Mouse (Mus musculus) c-Kit-positive CD71-positive TER-119-negative erythroid progenitor cells, embryonic 14.5 days (primary cell): ENCODE data around the gene Vps13a.
"Not testable (repeated sequence)": the region's sequence is repeated elsewhere in the genome, so short reads cannot be mapped to it uniquely, and the experiment has no call there.

Experiments
- DNase-seq: peaks from one replicate; pipeline ENCODE4 v3.0.0-alpha.2; 2013; ENCODE audit warnings: low read depth

The Vps13a gene

DNA sequence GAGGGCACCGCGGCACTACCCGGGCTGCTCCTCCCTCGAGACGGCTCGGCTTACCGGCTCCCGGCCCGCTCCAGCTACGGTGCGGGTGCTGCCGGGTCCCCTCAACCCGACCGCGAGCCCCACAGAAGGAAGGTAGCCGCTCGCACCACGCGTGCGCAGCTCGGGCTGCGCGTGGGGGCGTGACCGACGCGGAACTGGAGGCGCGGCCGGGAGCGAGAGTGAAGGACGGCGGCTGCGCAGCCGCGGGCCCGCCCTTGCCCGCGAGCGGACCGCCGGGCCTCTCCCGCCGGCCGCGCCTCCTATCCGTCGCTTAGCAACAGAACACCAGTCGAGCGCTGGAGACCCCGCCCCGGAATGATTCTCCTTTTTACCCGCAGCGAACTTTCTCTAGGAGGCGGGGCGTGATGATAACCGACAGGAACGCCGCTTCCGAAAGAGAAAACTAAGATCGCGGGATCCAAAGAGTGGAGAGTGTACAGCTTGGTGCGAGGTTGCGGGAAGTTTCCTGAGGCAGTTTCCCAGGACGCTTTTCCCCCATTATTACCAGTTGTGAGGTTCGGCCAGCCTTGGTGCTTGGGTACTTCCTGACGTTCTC, at the start of gene Vps13a:
Vps13a (minus strand) TSS at position 144 of the 595 bp plus-strand sequence.
- peak; percentile 96 for DNase-seq

DNA sequence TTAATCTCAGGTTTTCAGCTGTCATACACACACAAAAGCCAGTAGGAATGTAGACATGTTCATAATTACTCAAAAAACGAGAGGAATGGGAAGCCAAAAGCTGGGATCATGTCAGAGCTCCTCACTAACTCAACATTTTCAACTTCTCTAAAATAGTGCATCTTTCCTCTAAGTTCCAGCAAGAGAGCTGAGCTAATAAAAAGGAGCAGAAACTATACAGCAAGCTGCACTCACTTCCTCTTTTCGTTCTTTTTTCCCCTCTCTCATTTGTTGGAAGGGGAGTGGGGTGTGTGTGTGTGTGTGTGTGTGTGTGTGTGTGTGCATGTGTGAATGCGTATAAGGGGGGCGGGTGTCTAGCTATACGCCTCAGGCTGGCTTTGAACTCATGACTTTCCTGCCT, 46.9 kb upstream of the Vps13a start:
- DNase-seq: no peak

DNA sequence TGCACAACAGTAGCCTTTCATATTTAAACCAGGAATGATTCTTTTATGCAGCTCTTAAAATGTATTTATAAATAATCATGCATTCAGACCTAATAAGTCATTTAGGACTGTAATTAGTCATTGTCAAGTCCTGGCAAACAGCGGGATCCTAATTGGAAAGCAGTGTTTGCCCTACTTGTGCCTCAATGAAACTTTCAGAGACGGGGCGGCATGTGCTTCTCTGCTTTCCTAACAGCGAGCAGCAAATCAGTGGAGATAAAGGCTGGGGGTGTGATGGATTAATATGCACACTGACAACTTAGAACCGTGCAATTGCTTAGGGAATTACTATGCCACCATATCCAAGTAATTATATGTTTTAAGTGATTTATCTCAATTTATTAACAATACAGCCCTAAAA, 44.5 kb upstream of the Vps13a start:
- DNase-seq: no peak

DNA sequence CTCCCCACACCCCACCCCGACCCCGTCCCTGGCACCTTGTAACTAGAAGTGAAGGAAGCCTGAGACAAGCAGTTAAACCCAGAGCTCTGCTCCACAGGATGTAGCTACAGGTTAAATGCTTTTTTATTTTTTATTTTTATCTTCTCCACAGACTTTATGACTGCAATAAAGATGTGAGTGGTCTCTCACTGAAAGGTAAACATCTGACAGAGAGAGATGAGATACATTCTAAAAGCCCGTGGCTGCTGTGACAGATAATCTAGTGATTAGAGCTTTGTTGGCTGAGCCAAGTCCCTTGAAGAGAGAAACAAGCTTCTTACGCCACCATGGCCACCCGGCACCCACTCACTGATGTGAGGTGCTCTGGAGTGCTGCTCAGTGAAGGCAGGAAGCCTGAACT, 34.1 kb upstream of the Vps13a start:
- DNase-seq: no peak

DNA sequence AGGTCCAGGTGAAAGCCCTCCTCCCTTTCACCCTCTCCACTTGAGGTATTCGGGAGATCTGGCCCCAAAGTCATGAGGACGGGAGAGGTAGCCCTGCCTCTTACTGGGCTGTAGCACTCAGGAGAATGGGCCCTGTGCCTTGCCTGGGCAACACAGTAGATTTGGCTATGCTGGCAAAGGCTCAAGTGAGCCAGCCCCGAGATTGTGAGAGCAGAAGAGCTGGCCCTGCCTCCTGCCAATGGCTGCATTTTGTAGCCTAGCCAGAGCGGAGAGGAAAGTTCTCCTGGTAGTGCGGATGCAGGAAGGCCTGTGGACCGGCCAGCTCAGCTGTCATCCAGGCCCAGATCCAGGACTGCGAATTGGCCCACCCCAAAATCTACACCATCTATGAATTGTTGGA, 32.6 kb upstream of the Vps13a start:
- no peak for DNase-seq

DNA sequence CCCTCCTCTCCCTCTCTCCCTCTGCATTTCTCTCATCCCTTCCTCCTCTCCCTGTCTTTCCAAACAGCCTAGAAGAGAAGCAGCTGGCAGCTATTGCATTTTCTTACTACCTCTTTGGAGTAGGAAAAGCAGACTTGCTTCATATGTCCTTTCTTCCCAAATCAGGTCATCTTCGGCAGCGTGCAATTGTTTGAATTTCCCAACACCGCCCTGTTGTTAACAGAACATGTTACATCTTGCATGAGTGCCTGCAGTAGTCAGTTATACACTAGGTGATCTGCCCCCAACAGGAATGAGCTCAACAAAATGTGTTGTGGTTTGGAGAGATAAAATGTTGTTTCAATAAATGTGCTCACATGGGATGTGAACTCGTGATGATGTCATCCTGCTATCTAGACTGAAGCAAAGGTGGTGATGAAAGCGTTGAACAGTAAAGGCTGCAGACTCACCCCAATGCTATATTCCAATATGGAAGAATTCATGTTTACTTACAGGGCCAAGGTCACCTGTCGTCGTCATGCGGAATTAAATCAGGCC, 31.4 kb upstream of the Vps13a start:
- DNase-seq: peak; percentile 15

GRCm38 (mm10) chr19:16805102-16805501, 24.4 kb upstream of the Vps13a start:
- no peak for DNase-seq

- no peak for DNase-seq
Observed at GRCm38 (mm10) chr19:16804578-16804977, 23.8 kb upstream of the Vps13a start.

GRCm38 (mm10) chr19:16802707-16803106, 22.0 kb upstream of the Vps13a start:
- peak; percentile 56 for DNase-seq

GRCm38 (mm10) chr19:16802123-16802522, 21.4 kb upstream of the Vps13a start:
- no peak for DNase-seq

- no peak for DNase-seq
Observed at GRCm38 (mm10) chr19:16797923-16798322, 17.2 kb upstream of the Vps13a start.

GRCm38 (mm10) chr19:16794486-16794885, 13.8 kb upstream of the Vps13a start:
- DNase-seq: not testable (repeated sequence)

GRCm38 (mm10) chr19:16789930-16790329, 9.2 kb upstream of the Vps13a start:
- DNase-seq: no peak

- peak; percentile 33 for DNase-seq
Observed at GRCm38 (mm10) chr19:16784879-16785278, 4.1 kb upstream of the Vps13a start.

GRCm38 (mm10) chr19:16781406-16782019, 780 bp upstream of the Vps13a start:
- peak; percentile 29 for DNase-seq

- DNase-seq: no peak
Observed at GRCm38 (mm10) chr19:16780251-16780783, 416 bp downstream of the Vps13a start.

DNA sequence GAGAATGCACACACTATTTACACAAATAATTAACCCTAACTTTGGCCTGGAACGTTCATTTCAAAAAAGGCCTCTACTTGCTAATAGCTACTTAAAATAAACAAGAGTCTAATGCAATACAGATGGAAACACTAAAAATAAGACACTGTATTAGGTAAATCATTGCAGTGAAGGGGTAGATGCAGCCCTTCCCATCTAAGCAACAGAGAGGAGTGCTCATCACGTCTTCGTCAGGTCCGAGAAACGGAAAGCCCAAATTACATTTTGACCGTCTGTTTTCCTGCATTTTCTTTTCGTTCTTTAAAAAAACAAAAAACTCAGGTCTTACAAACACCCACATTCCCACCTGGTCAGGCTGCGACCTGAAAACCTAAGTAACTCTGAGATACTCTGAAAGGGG, 947 bp downstream of the Vps13a start:
- DNase-seq: no peak

DNA sequence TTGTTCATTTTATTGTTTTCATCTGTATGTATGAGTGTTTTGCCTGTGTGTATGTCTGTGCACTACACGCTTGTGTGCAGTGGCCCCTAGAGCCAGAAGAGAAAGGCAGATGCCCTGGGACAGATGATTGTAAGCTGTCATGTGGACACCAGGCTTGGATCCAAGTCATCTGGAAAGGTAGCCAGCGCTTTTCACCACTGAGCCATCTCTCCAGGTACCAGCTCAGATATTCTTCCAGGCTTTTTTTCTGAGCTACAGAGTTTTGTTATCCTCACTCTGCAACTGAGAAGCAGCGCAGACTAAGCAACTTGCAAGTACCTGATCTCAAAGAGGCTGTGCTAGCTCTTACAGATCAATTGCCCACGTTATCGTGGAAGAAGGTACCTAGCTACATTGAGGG, 1.5 kb downstream of the Vps13a start:
- DNase-seq: no peak

GRCm38 (mm10) chr19:16778578-16778977, 2.2 kb downstream of the Vps13a start:
- no peak for DNase-seq

DNA sequence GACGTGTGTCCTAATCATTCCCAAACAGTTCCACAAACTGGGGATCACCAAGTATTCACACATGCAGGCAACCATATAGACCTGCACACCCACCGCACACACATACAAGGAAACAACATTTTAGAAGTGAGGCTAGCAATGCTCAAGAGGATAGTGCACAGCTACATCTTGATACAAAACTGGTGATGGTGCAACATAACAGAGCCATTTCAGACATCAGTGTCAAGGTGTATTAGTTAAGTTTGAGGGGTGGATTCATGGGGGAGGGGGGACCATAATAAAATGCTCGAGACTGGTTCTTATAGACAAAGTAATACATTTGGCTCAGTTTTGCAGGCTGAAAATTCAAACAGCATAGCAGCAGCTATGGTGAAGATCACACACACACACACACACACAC, 2.8 kb downstream of the Vps13a start:
- no peak for DNase-seq

DNA sequence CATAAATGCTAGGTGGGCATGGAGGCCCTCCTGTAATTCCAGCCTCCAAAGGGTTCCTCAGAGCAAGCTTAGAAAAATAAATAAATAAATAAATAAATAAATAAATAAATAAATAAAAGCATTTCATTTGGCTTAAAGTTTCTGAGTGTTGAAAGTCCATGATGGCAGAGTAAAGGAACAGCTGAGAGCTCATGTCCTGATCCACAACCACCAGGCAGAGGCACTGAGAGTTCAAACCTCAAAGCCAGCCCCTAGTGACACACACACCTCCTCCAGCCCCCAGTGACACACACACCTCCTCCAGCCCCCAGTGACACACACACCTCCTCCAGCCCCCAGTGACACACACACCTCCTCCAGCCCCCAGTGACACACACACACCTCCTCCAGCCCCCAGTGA, 3.3 kb downstream of the Vps13a start:
- DNase-seq: not testable (repeated sequence)

DNA sequence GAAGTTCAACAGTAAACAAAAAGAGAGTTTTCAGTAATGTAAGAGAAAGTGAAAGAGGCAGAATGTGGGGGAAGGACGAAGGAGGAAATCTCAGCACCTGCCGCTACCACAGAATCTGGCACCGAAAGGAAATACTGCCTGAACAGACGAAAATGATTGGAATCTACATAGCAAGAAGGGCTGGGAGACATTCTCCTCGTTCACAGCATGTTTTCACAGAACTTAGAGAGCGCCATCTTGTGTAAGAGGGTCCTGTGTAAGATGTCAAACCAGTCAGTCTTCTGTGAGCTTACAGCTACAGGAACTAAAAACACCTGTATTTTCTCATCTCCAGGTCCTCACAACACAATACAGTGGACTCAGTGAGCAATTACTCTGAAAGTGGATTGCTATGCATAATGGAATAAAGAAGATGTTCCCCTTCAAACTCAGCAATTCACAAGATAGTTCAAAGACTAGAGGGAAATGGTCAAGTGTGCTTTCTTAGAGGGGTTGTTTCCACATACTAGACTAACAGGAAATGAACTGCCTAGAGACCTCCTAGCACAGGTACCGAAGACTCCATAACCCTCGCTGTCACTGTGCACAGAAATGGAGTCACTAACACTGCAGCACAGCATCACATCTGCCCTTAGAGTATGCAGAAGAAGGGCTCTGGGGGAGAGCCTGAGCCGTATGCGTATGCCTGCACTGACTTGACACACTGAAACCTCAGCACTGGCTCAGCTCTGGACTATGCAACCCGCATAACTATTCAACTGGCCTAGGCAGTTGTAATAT, 7.3 kb downstream of the Vps13a start:
- no peak for DNase-seq

- no peak for DNase-seq
Observed at GRCm38 (mm10) chr19:16767407-16767806, 13.3 kb downstream of the Vps13a start.
